8 mouse cellular contexts compared by ENCODE assay signal in the genomic region with DNA sequence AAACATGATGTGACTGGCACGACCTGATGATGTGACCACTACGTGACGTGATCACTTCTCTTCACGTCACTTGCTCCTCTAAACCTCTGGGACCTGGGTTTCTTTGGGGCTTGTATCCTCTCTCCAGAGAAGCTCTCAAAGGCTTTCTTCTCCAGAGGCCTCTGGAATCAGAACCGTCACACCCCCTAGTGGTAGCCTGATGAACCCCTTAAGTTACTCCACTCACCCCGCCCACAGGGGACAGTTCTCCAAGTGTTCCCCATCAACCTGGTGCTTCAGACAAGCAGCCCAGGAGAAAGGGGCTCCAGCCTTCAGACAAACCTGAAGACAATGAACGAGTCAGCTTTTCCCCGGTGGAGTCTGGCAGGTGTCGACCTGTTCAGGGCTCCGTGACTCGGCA.
DNase-seq lines count a peak whose midpoint lies in the region; ATAC-seq lines count a peak whose summit lies in the region.

No protein-coding gene starts in this region.

- ATAC-seq in megakaryocyte-erythroid progenitor cell, adult 5-6 weeks (replicated peaks; ENCODE audit: low FRiP score, low TSS enrichment, poor library complexity, severe bottlenecking), result peak; percentile 65; the same call in 1 of the 2 replicates

- DNase-seq in heart, adult 8-10 months (ENCODE audit: low spot score), result peak; percentile 16
- no peak for DNase-seq in heart, adult 11 months
- peak; percentile 56 for DNase-seq in 3T3-L1 (ENCODE audit: low read depth, low spot score)
- DNase-seq in adrenal gland, adult 18-20 months (ENCODE audit: low spot score in 2 of 2), result peak; percentile 51 to 69
- DNase-seq in embryo, embryonic 11.5 days (ENCODE audit: low read depth, low spot score), result peak; percentile 23
- DNase-seq in large intestine, adult 2 months (ENCODE audit: low read depth, low spot score), result peak; percentile 2
- no peak for DNase-seq in T-cell, adult 2 months (ENCODE audit: low spot score)

- WGBS in large intestine, adult 2 months, result 65% methylated on average over 11 of the region's 11 CpGs

Comparison
In these comparisons a context has a peak if more than half of its experiments do, and no peak if none do; other contexts are left out.
1. DNase-seq: peak in heart, adult 8-10 months (single experiment), 3T3-L1 (single experiment), adrenal gland, adult 18-20 months (2 of 2), embryo, embryonic 11.5 days (single experiment) and large intestine, adult 2 months (single experiment); none in heart, adult 11 months (single experiment) and T-cell, adult 2 months (single experiment).